Mouse (Mus musculus) T-helper 1 cell (primary cell): ENCODE data around the gene Frmd7.

Source experiments
- in situ Hi-C: fragments of 300-600 bp; cut with MboI, MseI; formaldehyde crosslinking; loops from one replicate; pipeline ENCODE4 v1.15.1; 2025; ENCODE audit warnings: high pct_unique_total_duplicates

Frmd7 gene

GRCm38 (mm10) chrX:50942610-50943009, at the start of gene Frmd7:
Gene Frmd7, minus strand, starts transcription at chrX:50942710.
- in situ Hi-C loops: no loop called here

- in situ Hi-C loops: no loop called here
Observed at GRCm38 (mm10) chrX:50991324-50991723, 48.8 kb upstream of the Frmd7 start.

DNA sequence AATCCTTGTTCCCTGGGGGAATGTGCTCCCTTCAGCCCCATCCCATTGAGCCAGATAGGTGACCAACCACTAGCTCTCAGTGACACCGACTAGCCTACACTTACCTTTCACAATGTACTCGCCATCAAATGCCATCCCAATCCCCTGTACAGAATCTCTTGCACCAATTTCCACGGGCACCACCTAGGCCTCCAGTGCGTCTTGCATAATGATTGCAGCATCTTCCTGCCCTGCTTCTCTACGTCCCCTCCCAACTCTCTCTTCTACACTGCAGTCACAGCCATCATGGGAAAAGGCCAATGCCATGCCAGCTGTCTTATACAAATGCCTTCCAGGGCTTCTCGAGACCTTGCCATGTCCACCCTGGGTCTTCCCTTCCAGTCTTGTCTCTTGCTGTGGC, 47.4 kb upstream of the Frmd7 start:
- in situ Hi-C loops: no loop called here

GRCm38 (mm10) chrX:50988581-50988980, 46.1 kb upstream of the Frmd7 start:
- in situ Hi-C loops: no loop called here

DNA sequence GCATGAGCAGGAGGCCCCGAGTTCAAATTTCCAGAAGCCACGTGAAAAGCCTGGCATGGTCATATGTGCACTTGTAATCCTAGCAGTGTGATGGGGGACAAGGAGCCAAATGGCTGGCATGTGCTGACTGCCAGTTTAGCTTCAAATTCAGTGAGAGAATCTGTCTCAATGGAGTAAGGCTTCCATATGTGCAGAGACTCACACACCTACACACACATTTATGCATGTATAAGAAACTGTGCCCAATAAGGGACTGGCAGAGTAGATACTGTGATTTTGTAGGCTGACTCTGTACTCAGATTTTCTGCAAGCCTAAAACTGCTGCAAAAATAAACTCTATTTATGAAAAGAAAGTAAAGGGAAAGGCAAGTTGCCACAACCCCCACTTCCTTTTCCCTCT, 35.9 kb upstream of the Frmd7 start:
- in situ Hi-C loops: no loop called here

DNA sequence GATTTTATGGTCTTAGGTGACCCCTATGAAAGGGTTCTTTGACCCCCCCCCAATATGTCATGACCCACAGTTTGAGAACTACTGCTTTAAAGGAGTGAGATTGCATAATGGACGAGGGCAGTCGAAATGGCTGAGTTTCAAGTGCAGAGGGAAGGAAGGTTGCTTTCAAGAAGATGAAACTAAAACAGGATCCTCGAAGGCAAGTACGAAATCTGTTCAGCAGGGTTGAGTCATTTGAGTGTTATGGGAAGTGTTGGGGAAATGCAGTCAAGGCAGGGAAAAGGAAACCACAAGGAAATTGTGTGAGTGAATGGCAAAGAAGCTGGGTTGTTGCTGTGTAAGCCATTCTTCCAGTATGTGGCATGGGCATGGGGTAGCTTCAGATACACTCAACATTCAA, 29.6 kb upstream of the Frmd7 start:
- in situ Hi-C loops: no loop called here

GRCm38 (mm10) chrX:50969907-50970306, 27.4 kb upstream of the Frmd7 start:
- in situ Hi-C loops: no loop called here

DNA sequence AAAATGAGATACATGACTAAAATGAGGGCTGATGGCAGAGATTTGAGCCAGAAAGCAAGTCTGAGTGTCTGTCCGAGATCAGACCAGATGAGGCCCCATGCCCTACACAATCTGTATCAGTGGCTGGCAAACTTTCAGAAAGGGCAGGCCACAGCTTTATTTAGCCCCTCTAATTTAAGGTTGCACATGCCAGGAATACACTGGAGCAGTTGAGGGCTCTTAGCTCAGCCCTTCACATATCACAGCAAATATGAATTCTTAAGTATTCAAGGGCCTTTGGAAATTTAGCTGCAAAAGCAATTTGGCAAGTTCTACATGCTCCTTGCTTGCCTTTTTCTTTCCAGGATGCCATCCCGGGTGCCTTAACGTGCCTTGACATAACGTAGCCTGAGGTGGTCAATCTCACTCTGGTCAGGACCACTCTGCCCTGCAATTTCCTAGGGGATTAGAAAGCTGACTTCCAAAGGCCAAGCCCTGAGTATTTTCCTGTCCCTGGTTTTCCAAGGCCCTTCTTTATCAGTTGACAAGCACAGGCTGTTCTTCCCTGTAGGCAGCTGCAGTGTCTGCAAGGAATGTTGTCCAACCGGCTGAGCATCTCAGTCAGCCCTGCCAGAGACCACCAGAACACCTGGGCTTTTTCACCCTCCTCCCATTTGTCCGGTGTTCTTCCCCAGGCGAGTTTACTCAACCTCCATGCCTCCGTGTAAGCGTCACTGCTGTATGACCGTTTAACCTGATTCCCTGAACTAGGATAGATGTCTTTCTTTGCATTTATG, 25.8 kb upstream of the Frmd7 start:
- in situ Hi-C loops: no loop called here

GRCm38 (mm10) chrX:50965157-50965556, 22.6 kb upstream of the Frmd7 start:
- in situ Hi-C loops: no loop called here

DNA sequence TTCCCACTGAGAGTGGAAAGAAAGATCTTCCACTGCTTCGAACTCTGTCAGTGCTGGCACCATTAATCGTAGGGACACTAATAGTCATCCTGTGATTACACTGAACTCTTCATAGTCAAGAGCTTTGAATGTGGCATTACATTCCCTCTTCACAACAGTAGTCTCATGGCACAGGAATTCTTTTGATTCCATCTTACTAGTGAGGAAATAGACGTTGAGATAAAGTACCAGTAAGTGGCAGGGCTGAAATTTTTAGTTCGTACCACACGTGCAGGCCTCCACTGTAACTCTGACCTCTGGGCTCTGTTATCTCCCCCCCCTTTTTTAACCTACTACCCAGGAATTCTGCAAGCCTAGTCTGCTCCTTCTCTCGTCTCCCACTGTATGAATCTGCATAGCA, 20.4 kb upstream of the Frmd7 start:
- in situ Hi-C loops: no loop called here

DNA sequence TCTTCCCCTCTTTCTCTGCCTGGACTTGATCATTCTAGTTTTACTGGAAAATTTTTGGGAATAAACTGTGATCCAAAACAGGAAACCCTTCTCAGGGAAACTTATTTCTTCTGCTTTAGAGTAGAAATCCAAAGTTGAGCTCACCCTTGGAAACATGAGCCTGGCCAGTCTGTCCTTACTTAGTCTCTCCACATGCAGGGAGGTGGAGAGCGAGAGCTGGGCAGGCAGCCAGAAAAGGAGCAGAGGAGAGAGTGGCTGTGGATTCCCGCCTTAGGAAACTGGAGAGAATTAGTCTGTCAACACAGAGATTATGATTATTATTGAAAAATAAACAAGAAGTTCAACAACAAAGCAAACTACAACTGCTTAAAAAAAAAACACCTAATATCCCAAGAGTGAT, 6.1 kb upstream of the Frmd7 start:
- in situ Hi-C loops: no loop called here

DNA sequence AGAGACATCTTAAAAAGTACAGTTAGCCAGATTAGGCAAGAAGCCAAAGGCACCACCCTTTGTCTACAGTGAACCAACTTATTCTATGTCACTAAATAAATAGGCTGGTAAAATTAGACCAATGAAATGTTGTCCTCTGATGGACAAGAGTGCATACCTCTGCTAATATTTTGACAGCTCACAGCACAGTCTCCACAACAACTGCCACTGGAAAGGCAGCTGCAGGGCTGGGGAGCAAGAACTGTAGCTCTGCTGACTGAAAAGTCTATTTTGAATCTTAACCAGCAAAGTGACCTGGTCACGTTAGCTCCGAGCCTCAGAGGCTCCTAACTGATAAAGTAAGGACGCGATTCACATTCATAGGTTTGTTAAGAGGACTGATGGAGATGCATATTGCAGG, 5.6 kb upstream of the Frmd7 start:
- in situ Hi-C loops: no loop called here

DNA sequence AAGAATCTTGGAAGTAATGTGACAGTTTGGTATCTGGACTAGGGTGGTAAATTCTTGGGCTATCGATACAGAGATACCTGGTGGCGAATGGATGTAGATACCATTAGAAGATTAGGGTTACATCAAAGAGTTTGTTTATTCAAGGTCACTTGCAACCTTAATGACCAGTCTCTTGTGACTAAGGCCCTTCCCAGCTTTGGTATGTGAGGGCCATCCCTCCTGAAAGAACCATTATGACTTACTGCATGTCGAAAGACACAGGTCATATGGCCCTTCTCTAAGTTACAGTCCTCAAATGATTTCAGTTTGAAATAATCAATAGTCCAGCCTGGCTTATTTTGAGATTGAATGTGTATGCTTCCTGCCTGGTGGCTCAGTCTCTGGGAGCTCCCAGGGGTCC, 5.4 kb downstream of the Frmd7 start:
- in situ Hi-C loops: no loop called here

- in situ Hi-C loops: no loop called here
Observed at GRCm38 (mm10) chrX:50930309-50930708, 12.2 kb downstream of the Frmd7 start.

- in situ Hi-C loops: no loop called here
Observed at GRCm38 (mm10) chrX:50926893-50927545, 15.5 kb downstream of the Frmd7 start.

DNA sequence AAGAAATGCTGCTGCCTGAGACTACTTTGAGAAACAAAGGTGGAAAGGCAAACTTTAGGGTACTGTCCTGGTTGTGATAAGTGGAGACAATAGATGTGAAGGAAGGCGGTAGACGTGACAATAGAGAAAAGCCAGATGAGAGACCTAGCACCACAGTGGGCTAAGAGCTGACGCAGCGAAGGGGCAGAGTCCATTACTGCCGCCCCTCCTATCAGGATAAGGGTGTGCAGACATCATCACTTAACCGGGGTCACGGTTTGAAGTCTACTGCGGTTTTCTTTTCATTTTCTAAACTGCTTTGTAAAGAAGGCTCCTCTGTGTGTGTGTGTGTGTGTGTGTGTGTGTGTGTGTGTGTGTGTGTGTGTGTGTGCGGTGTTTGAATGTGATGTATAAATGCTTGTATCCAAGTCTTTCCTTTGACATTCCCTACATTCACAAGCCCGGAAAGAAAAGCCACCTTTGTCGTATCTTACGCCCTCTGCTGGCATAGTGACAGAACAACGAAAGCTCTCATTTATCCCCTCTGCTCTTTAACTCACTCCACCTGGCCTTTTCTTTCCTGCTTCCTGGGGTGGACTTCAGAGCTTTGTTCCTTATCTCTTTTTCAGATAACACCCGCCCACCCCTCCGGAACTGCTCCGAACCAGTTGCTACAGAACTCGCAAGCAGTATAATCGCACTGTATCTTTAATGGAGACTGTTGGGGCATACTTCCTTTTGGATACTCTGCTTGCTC, 17.7 kb downstream of the Frmd7 start:
- in situ Hi-C loops: no loop called here

DNA sequence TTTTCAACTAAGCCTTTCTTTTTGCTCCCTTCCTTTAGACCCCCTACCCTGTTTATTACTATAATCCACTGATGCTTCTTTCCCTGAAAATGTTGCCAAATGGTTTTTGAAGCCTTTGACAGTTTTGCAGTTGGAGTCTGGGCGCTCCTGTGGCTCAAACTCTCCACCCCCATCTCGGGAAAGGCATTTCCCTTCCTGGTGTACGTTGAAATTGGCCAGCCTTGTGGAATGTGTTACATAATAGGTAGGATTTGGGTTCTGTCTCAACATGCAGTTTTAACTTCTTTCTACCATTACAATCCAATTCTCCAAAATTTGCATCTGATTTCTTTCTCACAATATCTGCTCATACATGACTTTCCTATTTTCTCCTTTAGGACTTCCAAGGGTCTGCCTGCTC, 23.8 kb downstream of the Frmd7 start:
- in situ Hi-C loops: no loop called here

- in situ Hi-C loops: no loop called here
Observed at GRCm38 (mm10) chrX:50917389-50917788, 25.1 kb downstream of the Frmd7 start.

DNA sequence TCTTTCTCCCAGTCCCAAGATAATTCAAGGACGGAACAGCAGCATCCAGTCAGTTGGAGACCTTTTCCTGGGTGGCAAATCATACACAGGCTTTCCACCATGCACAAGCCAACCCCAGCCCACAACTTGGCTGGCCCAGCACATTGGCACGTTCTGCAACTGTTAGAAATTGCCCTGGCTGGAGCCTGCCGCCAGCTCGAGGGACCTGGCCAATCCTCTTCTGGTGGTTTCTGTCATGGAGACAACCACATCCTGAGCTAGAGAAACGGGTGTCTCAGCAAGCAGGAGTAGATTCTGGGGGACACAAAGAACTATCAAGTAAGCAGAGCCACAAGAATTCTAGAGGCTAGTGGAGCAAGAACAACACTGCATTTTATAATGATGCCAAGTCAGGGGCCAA, 32.6 kb downstream of the Frmd7 start:
- in situ Hi-C loops: no loop called here

GRCm38 (mm10) chrX:50903497-50903896, 39.0 kb downstream of the Frmd7 start:
- in situ Hi-C loops: no loop called here

- in situ Hi-C loops: no loop called here
Observed at GRCm38 (mm10) chrX:50887999-50888398, 54.5 kb downstream of the Frmd7 start.

GRCm38 (mm10) chrX:50874246-50875002, 68.1 kb downstream of the Frmd7 start:
- in situ Hi-C loops: no loop called here
